Mouse (Mus musculus): ENCODE data around the gene Rtn4ip1.

Rtn4ip1 gene

GRCm38 (mm10) chr10:44002004-44002940, 100.7 kb downstream of the Rtn4ip1 start:
- peak; percentile 18 for DNase-seq (ENCODE audit: low read depth, low spot score)

GRCm38 (mm10) chr10:44002995-44003524, 101.5 kb downstream of the Rtn4ip1 start:
- no peak for DNase-seq (ENCODE audit: low read depth, low spot score)

GRCm38 (mm10) chr10:44003551-44004151, 102.0 kb downstream of the Rtn4ip1 start:
- DNase-seq (ENCODE audit: low read depth, low spot score), result no peak

- DNase-seq (ENCODE audit: low read depth, low spot score), result no peak
Observed at GRCm38 (mm10) chr10:44004221-44004751, 102.7 kb downstream of the Rtn4ip1 start.

- no peak for DNase-seq (ENCODE audit: low read depth, low spot score)
Observed at GRCm38 (mm10) chr10:44005677-44006641, 104.4 kb downstream of the Rtn4ip1 start.

All from skeletal muscle tissue, adult 2 months (tissue).